Mouse (Mus musculus) liver, adult 2 months (tissue): ENCODE measurements around the gene Eps8. TPM values are rescaled to one million over a fixed set of nuclear protein-coding genes. Genes with fewer than 3 reads are reported as not detected.

Experiments
- DNase-seq: peaks from one replicate; pipeline ENCODE4 v3.0.0-alpha.2; 2011; ENCODE audit warnings: low read depth, low spot score; ENCODE audit errors: extremely low read depth
- H3K27ac ChIP-seq: fragments of 200-500 bp; replicated peaks from 2 replicates; pipeline ENCODE4 v1.5.1; 2012; ENCODE audit warnings: low read depth, mild to moderate bottlenecking, control low read depth, inconsistent platforms, low read length; ENCODE audit not compliant: insufficient read depth
- H3K27me3 ChIP-seq: fragments of 200-500 bp; 2 replicates; pipeline ENCODE4 v1.6.1; 2012; ENCODE audit warnings: mild to moderate bottlenecking, moderate library complexity, low read length, inconsistent platforms; ENCODE audit not compliant: control insufficient read depth, insufficient read depth
- H3K36me3 ChIP-seq: fragments of 200-500 bp; 2 replicates; pipeline ENCODE4 v1.6.1; 2012; ENCODE audit warnings: low read length, inconsistent platforms; ENCODE audit not compliant: control insufficient read depth, insufficient read depth
- H3K4me1 ChIP-seq: fragments of 200-500 bp; 2 replicates; pipeline ENCODE4 v1.6.1; 2011; ENCODE audit warnings: low read length; ENCODE audit not compliant: control insufficient read depth, insufficient read depth
- H3K4me3 ChIP-seq: fragments of 200-500 bp; 2 replicates; pipeline ENCODE4 v1.5.1; 2011; ENCODE audit warnings: low read depth, mild to moderate bottlenecking, control low read depth, low read length, moderate library complexity; ENCODE audit not compliant: insufficient read depth
- H3K79me2 ChIP-seq: fragments of 200-500 bp; 2 replicates; pipeline ENCODE4 v1.6.1; 2012; ENCODE audit warnings: inconsistent platforms, mild to moderate bottlenecking, low read length, moderate library complexity; ENCODE audit not compliant: control insufficient read depth, insufficient read depth
- H3K9ac ChIP-seq: fragments of 200-500 bp; 2 replicates; pipeline ENCODE4 v1.6.1; 2012; ENCODE audit warnings: low read depth, mild to moderate bottlenecking, control low read depth, inconsistent platforms, low read length
- CTCF ChIP-seq: fragments of 200-500 bp; IDR thresholded peaks from 2 replicates; pipeline ENCODE4 v1.5.1; 2011; ENCODE audit warnings: low read depth, low read length, control low read depth
- POLR2A ChIP-seq: fragments of 200-500 bp; IDR thresholded peaks from 2 replicates; pipeline ENCODE4 v1.6.1; 2011; ENCODE audit warnings: low read length, control low read depth; ENCODE audit not compliant: insufficient read depth; ENCODE audit errors: extremely low read depth
- WGBS: fragments of 180-500 bp; shearing (Covaris S2); methylation state at CpG from one replicate; pipeline ENCODE4 v1.1.7; 2018; 5-methylcytosine and 5-hydroxymethylcytosine counted together
- polyA plus RNA-seq: library from polyadenylated mRNA; depleted of rRNA; stranded (reverse); fragments of >200 nt; gene quantifications from 2 replicates; pipeline ENCODE4 v1.2.3, GENCODE M21; 2012
- total RNA-seq: library from RNA; depleted of rRNA; stranded (reverse); fragments of >200 nt; gene quantifications from 2 replicates; pipeline ENCODE4 v1.2.3, GENCODE M21; 2014

Eps8 gene
- total and polyA plus RNA-seq, 2 experiments, result 0.89 to 2.2 TPM

- H3K79me2 ChIP-seq, result no peaks in the 10 kb centered on the region
- WGBS, result 65% methylated on average over 2 of the region's 2 CpGs
- TF ChIP-seq CTCF (no peak), POLR2A (no peak)
Observed at GRCm38 (mm10) chr6:137547555-137547954, 107.1 kb downstream of the Eps8 start.

GRCm38 (mm10) chr6:137546101-137546500 is 108.6 kb downstream of the Eps8 start:
- TF ChIP-seq CTCF (no peak), POLR2A (no peak)
- DNase-seq, result no peak
- Histone ChIP-seq H3K36me3 (no peaks in the 10 kb centered on the region), H3K4me3 (no peak overlapping the region), H3K9ac (no peak overlapping the region), H3K4me1 (0 out of 2 replicates have a peak, but pooled peaks cover 1% of the 10 kb centered on the region), H3K27ac (no peak overlapping the region), H3K79me2 (no peaks in the 10 kb centered on the region), H3K27me3 (0 out of 2 replicates have a peak, but pooled peaks cover 7% of the 10 kb centered on the region)
- WGBS, result 90% methylated on average over 6 of the region's 6 CpGs

More at GRCm38 (mm10) chr6:137547555-137547954, 107.1 kb downstream of the Eps8 start:
- Histone ChIP-seq H3K4me3 (no peak overlapping the region), H3K27ac (no peak overlapping the region), H3K4me1 (no peaks in the 10 kb centered on the region), H3K27me3 (0 out of 2 replicates have a peak, but pooled peaks cover 7% of the 10 kb centered on the region), H3K9ac (no peak overlapping the region), H3K36me3 (no peaks in the 10 kb centered on the region)
- no peak for DNase-seq

DNA sequence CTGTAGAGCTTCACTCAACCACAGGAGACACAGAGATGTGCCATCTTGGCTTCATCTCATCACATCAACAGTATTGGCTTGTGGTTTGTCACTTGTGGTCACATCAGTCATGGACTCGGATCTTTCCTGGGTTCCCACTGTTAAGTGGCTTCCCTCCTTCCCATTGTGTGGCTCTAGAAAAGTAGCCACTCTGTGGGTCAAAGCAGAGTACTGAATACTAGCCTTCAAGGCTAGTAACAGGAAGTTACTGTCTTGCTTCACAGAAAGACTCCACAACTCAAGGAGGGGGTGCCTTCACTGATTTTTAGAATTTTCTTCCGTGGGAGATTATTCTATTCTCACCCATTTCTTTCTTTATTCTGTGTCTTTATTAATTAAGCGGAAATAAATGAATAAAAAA is 109.3 kb downstream of the Eps8 start:
- Histone ChIP-seq H3K9ac (no peak overlapping the region), H3K27me3 (0 out of 2 replicates have a peak, but pooled peaks cover 7% of the 10 kb centered on the region), H3K4me3 (no peak overlapping the region), H3K36me3 (no peaks in the 10 kb centered on the region), H3K79me2 (no peaks in the 10 kb centered on the region), H3K4me1 (0 out of 2 replicates have a peak, but pooled peaks cover 5% of the 10 kb centered on the region), H3K27ac (no peak overlapping the region)
- DNase-seq, result no peak
- TF ChIP-seq POLR2A (no peak), CTCF (no peak)
- 77% methylated on average over 3 of the region's 3 CpGs for WGBS

GRCm38 (mm10) chr6:137542231-137543152 is 112.2 kb downstream of the Eps8 start:
- H3K27me3 ChIP-seq, result 0 out of 2 replicates have a peak, but pooled peaks cover 7% of the 10 kb centered on the region
- no peak overlapping the region for H3K27ac ChIP-seq
- no peak for DNase-seq
- H3K9ac ChIP-seq, result no peak overlapping the region
- WGBS, result 37% methylated on average over 10 of the region's 10 CpGs
- TF ChIP-seq CTCF (no peak), POLR2A (no peak)
- no peaks in the 10 kb centered on the region for H3K79me2 ChIP-seq
- no peaks in the 10 kb centered on the region for H3K36me3 ChIP-seq
- 0 out of 2 replicates have a peak, but pooled peaks cover 5% of the 10 kb centered on the region for H3K4me1 ChIP-seq
- H3K4me3 ChIP-seq, result no peak overlapping the region

- Histone ChIP-seq H3K27ac (no peak overlapping the region), H3K4me1 (0 out of 2 replicates have a peak, but pooled peaks cover 5% of the 10 kb centered on the region), H3K79me2 (no peaks in the 10 kb centered on the region), H3K4me3 (no peak overlapping the region), H3K36me3 (no peaks in the 10 kb centered on the region), H3K9ac (no peak overlapping the region), H3K27me3 (0 out of 2 replicates have a peak, but pooled peaks cover 7% of the 10 kb centered on the region)
- no peak for TF ChIP-seq CTCF
- no peak for TF ChIP-seq POLR2A
- 53% methylated on average over 17 of the region's 17 CpGs for WGBS
- DNase-seq, result peak; percentile 5
Observed at GRCm38 (mm10) chr6:137541216-137542176, 113.2 kb downstream of the Eps8 start.
